Mouse (Mus musculus) frontal cortex, postnatal 10 days (tissue): Measurements from ENCODE around the gene Slc33a1.
A peak's percentile ranks its signal among the peaks of the same experiment; 100 is the strongest.

Source experiments
- DNase-seq, 2 experiments: peaks; one replicate each; pipeline ENCODE4 v3.0.0; 2022; ENCODE audit warnings: low spot score in 2 of 2, mixed read lengths in 1 of 2

The Slc33a1 gene

DNA sequence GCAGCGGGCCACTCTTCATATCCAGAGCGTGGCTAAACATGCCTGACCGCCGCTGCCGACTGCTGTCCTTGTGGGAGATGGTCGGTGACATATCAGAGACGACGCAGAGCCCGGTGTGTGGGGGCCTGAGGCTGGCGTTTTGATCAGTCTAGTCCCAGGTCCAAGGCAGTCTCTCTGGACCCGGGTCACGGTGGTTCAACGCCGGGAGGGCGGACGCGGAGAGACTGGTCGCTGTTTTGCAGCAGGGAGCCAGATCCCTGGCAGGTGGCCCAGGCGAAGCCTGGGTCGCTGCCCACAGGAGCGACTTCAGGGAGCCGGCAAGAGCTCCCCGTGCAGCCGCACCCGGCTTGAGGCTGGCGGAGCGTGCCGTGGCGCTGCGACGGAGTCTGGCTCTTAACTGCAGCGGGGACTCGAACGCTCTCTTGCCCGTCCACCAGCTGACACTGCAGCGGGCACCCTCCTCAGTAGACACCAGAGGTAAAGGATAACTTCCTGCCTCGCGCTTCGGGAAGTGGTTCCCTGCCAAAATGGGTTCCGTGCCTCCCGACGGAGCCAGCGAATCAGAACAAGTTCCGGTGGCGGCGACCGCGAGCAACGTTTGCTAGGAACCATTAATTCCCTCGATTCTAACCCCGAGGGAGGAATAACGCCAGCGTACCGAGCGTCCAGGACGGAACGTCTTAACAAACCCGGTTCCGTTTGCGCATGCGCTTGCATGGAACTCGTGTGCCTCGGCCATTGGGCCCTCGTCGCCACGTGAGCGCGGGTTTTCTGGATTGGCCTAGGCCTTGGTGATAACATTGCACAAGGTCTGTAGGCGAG, at the start of gene Slc33a1:
TSS of gene Slc33a1 (minus strand) at position 669 of the 822 bp plus-strand sequence.
- DNase-seq, result peak; percentile 98 to 99

DNA sequence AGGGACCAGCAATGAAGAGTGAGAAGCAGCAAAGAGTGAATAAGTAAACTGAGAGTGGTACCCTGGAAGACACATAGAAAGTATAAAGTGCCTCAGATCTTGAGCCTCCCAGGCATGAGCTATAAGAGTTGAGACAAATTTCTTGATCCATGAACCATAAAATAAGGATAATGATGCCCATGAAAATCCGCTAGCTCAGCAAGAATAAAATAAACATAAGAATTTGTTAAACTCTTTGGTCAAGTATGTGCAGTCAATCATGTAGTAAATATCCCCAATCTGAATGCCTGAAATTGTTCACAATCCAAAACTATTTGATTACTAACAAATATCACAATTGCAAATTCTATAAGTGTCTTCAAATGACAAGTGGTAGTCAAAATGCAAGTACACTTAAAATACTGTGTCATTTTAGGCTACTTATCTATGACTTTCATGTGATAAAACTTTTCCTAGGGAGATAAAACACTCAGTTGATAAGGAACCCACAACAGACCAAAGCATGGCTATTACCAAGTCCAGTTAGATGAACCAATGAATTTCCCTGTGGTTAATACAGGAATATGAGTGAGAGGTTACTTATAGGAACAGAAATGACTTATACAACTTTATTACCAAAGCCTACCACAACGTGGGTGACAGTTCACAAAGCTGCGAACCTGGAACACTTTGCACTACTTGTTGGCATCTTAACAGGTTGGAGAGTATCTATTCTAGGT, 24.3 kb upstream of the Slc33a1 start:
- DNase-seq, result no peak

DNA sequence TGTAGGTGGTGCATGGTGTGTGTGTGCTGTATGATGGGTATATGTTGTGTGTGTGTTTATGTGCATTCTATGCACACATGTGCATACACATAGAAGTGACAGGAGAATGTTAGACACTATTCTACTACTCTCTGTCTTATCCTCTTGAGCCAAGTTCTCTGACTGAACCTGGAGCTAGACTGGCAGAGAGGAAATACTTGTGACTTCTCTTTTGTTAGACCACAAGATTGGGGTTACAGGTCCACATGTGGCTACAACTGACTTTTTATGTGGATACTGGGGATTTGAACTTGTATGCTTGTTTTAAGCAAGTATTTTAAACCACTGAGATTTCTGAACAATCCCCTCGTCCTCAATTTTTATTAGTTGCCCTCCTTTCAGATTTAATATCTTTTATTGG, 22.1 kb upstream of the Slc33a1 start:
- no peak for DNase-seq

DNA sequence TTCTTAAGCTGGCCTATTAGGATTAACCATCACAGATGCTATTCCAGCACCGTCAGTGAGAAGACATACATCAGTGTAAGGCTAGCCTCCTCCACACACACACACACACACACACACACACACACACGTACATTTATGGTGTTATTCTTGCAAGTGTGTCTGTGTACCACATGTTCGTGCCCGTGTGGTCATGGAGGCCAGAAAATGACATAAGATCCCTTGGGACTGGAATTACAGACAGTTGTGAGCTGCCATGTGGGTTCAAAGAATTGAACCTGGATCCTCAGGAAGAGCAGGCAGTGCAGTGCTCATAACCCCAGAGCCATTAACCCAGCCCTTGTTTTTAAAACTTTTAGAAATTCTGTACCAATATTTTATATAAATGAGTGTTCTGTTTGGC, 13.3 kb upstream of the Slc33a1 start:
- no peak for DNase-seq

DNA sequence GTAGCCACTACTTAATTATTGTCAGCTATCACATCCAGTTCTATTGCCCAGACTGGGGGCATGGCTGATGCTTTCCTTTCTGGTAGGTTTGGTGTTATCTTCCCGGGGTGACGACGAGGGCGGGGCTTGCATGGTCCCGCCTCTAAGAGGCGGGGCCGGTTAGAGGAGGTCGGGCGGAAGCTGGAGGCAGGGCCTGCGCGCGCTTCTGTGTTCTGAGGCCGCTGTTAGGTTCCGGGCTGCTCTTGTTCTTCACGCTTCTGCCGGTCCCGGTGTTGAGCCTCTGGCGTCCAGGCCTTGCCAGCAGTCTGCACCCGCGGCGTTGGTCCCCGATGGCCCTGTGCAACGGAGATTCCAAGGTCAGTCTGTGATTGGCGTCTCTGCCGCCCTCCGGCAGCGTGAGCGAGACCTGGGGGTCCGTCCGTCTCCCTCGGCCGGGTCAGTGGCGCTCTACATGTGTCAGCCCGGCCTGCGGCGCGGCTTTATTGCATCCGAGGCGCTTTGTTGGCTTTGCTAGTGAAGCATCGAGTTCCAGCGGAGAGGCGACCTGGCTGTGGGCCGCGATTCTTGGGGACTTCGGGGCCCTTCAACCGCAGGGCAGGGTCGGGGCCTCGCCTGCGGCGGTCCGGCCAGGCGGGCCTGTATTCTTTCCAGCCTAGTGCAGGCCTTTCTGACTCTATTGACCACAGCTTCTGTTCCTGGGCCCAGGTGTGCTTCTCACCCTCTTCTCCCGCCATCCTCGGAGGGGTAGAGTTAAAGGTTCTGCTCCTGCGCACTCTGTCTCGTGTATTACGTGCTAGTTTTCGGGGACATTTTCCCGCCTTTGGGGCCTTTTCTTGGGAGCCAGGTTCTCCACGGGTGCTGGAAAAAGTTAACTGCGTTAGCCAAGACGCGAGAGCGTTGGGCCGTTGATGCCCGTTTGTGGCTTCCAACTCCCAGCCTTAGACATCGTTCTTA, 11.7 kb upstream of the Slc33a1 start, which contains the start of gene Gmps:
TSS of gene Gmps (plus strand) at position 152 of the 954 bp plus-strand sequence.
- DNase-seq, result peak; percentile 89

DNA sequence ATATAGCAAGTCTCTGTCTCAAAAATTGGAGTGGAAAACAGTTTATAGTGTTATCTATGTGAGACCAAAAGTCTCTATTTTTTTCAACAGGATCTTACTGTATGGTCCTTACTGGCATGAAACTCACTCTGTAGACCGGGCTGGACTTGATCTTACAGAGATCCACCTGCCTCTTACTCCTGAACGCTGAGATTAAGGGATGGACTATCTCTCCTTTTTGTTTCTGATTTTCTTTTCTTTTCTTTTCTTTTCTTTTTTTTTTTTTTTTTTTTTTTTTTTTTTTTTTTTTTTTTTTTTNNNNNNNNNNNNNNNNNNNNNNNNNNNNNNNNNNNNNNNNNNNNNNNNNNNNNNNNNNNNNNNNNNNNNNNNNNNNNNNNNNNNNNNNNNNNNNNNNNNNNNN, 1.4 kb upstream of the Slc33a1 start:
- DNase-seq, result no peak

DNA sequence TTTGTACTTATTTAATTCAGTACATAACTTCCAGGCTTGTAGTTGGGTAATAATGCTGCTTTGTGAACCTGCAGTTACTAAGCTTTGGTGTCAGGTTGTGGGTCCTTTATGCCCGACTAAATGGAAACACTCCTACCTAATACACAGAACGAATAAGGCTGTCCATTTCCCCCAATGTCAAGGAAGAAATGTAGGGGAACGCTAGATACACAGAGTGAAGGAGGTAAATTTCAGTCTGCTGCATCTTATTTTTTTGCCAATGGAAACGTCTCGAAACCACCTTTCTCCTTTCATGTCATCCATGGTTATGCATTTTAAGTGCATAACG, 318 bp upstream of the Slc33a1 start:
- DNase-seq, result no peak

DNA sequence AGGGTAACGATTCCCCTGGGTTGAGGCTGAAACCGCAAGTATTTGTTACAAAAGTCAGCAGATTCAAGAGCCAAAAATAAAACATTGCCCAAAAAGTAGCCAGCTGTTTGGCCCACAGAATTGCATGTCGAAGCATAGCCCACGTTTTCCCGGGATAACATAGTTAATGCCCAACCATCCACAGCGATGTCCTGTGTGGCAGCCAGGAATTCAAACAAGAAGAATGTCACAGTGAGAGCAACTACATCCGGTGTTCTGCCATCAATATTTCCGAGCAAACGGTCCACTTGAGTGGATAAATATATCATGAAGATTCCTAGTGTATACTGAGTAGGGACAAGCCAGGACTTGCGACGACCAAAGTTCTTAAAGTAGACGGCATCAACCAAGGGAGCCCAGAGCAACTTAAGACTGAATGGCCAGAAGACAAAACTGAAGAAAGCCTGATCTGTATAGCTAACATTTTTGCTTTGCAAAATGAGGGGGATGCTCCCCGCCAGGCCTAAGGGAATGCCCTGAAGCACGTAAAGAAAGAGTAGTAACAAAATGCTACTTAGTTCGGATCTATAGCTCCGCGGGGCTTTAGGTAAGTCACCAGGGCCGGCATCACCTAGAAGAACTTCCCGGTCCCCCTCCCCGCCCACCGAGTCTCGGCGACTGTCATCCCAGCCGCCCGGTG, 1.0 kb downstream of the Slc33a1 start:
- no peak for DNase-seq

DNA sequence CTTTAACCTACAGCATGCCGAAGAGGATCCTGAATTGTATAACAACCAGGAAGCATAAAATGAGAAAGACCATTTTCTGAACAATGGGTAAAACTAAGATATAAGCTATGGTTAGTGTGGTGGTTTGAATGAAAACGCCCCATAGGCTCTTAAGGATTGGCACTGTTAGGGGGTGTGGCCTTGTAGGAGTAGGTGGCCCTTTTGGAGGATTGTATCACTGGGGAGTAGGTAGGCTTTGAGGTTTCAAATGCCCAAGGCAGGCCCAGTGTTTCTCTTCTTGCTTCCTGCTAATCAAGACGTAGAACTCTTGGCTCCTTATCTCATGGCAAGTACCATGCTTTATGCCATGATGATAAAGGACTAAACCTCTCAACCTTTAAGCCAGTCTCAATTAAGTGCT, 14.7 kb downstream of the Slc33a1 start:
- no peak for DNase-seq

DNA sequence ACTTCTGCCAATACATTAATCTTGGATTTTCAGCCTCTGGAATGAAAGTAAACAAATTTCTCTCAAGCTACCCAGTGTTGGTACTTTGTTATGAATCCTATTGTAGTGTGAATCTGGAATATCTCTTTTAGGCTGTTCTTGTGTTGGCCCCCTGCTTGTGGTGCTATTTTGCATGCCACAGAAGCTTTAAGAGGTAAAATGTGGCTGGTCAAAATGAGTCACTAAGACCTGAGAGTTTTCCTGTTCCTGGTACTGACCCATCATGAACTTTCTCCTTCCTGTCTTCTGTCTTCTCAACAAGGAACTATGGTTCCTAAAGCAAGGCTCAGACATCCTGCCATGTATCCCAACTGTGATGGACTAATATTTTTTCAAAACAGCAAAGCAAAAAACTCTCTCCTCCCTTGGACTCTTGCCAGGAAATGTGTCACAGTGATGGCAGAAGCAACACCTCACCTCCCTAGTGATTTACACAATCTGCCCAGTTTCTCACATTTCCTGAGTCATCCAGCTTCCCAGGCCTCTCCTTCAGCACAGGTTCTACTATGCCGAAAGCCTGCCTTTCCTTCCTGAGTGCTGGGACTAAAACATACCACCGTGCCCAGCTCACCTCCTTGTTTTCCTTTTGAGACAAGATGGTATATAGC, 23.2 kb downstream of the Slc33a1 start:
- DNase-seq, result peak in 1 of 2 experiments; percentile 19

DNA sequence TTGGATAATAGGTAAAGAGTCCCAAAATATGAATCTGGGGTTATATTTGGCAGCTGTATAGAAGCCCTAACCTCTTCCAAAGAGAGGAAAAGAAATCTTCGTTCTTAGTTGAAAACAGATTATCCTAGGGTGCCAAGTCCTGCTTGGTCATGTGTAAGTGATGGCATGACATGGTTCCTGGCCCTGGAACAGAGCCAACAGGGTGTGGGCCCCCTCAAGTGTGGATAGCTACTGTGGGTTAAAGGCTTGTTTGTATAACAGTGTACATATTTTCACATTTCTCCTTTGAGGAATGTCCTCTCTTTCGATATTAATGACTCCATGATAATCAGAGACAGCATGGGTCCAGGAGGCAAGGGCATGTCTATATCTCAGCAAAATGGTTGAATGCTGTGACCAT, 25.6 kb downstream of the Slc33a1 start:
- no peak for DNase-seq

DNA sequence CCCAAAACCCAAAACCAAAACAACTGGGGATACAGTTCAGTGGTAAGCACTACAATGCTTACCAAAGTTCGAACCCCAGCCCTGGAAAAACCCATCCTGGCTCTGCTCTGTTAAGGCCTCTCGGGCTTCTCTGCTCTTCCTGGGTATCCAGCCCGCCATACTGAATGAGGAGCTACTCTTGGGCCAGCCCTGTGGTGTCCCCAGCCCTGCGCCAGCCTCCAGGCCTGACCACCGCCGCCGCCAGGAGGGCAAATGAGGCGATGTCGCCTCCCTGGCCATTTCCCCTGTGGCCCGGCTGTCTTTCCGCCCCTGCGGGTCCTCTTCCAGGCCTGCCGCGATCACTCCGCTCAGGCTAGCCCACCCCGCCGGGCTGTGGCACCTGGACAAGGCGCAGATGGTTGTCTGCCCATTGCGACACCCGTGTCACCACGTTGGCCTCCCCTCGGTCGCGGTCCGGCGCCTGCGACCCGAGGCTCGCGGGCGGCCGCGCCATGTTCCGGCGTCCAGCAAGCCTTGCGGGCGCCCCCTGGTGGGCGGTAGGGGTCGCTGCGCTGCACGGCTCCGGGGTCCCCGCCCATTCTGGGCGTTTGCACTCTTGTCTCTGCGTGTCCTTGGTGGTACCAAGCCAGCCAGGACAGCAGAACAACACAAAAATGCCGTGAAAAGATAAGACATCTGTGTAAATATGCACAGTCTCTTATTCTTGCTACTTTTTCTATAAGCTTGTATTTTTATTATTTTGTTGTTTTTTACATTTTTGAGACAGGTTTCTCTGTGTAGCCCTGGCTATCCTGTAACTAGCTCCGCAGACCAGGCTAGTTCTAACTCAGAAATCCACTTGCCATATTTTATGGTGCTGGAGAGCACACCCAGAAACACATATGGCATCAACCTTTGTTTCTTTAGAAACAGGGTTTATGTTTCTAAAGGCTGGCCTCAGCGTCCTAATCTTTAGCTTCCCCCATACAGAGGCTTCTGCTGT, 35.4 kb downstream of the Slc33a1 start, which contains the start of gene E130311K13Rik:
TSS of gene E130311K13Rik (minus strand) at position 595 of the 982 bp plus-strand sequence.
- peak; percentile 73 to 86 for DNase-seq

DNA sequence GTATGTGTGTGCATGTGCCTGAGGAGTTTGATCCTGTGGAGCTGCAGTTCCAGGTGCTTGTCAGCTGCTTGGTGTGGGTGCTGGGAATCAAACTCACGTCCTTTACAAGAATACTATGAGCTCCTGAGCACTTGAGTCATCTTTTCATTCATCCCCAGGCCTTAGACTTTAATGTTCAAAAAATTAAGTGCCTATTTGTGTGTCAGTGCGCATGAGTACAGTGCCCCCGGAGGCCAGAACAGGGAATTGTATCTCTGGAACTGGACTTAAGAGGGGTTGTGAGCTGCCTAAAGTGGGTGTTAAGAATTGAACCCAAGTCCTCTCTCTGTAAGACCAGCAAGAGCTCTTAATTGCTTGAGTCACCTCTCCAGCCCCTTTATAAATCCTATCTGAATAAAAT, 44.9 kb downstream of the Slc33a1 start:
- DNase-seq, result no peak

DNA sequence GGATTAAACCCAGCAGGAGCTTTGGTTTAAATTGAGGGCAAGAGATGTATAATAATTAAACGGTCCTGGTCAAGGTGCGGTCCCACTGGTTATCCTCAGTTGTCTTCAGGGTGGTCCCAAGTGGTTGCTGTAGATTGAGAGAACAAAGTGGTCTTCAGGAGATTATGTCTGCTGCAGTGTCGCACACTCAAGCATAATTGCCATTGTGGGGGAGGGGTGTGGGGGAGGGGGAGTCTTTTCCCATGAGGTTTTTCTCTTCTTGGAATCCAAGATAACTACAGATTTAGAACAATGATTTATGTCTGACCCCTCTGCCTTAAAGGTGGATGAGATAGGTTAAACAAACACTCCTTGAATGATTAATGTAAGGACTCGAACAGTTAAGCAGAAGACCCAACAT, 54.3 kb downstream of the Slc33a1 start:
- no peak for DNase-seq

DNA sequence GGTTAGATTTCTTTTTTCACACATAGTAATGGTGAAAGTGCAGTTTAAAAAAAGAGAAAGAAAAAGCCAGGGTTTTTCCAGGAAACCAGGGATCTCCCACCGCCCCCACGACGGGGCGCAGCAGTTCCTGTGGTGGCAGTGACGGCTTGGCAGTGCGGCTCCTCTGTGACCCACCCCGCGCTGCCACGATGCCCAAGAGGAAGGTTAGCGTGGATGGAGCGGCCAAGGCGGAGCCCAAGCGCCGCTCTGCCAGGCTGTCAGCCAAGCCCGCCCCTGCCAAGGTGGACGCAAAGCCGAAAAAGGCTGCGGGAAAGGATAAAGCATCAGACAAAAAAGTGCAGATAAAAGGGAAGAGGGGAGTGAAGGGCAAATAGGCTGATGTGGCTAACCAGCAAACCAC, 59.3 kb downstream of the Slc33a1 start:
- DNase-seq, result no peak

DNA sequence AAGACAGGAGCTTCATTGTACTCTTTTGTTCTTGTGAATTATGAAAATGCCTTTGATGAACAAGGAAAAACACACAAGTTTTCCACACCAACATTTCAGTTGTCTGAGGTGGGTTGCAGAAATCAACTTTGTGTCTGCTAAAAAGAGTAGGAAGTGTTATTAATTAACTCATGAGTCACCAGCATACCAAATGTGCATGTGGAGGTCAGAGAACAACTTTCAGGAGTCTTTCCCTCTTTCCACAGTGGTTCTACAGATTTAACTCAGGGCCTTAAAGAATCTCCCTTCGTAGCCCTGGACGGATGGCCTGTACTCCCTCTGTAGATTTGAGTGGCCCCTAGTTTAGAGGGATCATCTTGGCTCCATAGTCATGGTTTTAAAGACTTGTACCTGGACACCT, 60.4 kb downstream of the Slc33a1 start:
- DNase-seq, result no peak

DNA sequence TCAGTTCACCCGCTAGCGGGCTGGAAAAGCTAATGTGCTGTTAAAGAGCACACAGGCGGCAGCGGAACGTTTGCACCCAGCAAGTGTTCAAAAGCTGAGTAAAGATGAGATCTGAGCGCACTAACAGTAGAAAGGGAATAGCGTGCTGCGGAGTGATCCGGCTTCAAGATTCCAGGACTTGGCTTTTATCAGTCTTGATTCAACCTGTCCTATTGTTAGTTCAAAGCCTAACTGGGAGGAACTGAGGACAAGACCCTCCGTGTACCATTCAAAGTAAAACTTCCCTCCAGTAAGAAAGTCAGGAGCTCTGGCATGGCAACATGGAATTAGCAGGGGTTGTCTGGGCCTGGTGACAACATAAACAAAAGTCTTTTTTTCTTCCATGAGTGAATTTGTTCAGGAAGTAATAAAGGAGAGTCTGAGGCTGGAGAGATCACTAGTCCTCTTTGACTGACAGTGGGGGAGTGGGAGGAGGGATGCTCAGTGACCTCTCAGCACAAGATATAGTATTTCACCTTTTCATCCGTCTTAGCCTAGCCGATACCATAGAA, 64.5 kb downstream of the Slc33a1 start:
- no peak for DNase-seq

DNA sequence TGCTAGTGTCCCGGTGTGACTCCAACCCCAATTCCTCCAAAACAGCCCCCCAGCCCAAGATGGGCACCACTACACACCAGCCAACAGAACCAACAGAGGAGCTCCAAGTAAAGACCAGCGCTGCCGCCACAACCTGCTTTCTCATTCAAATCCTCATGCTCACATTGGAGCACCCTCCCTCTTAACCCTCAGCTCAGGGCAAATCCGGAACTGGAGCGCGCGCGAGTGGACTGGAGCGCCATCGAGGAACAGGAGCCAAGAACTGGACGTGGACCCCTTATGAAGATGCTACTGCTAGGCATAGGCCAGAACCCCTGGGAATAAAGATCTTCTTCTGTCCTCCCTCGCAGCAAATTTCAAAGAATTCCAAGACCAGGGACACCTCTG, 65.3 kb downstream of the Slc33a1 start, which contains the start of gene Plch1:
TSS of gene Plch1 (minus strand) at position 164 of the 387 bp plus-strand sequence.
- peak; percentile 23 to 42 for DNase-seq
